Mouse (Mus musculus): ENCODE measurements around the gene 9330182L06Rik. TPM values are rescaled to one million over a fixed set of nuclear protein-coding genes. Genes with fewer than 3 reads are reported as not detected.
A peak's percentile ranks its signal among the peaks of the same experiment; 100 is the strongest.

The 9330182L06Rik gene
- polyA plus RNA-seq, 1 experiment from 2014 or later = 2.0 TPM

DNA sequence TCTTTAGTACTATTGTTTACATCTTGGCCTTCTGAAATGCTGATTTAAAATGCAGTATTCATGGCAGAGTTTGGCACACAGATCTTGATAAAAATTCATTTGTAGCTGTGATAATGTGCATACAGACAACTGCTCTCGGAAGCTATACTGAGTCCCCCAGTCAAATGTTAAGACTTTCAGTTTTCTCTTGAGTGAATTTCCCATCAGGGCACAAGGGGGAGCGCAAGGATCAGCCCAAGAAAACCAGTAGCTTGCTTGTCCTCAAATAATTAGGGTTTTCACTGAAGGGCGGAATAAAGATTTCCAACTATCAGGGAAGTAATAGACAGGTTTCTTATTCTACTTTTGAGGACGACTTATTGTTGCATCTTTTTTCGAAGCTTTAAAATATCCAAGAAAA, 183.7 kb downstream of the 9330182L06Rik start:
- 73% methylated on average over 5 of the region's 5 CpGs for WGBS
- H3K4me1 ChIP-seq = no peaks in the 10 kb centered on the region
- no peak overlapping the region for H3K4me3 ChIP-seq
- H3K27me3 ChIP-seq (replicated peaks; ENCODE audit: low read depth, poor library complexity, severe bottlenecking) = no peaks in the 10 kb centered on the region
- no peak for DNase-seq (ENCODE audit: low spot score)
- no peaks in the 10 kb centered on the region for H3K9me3 ChIP-seq
- no peak overlapping the region for H3K27ac ChIP-seq (replicated peaks)
- H3K36me3 ChIP-seq (replicated peaks) = no peaks in the 10 kb centered on the region

DNA sequence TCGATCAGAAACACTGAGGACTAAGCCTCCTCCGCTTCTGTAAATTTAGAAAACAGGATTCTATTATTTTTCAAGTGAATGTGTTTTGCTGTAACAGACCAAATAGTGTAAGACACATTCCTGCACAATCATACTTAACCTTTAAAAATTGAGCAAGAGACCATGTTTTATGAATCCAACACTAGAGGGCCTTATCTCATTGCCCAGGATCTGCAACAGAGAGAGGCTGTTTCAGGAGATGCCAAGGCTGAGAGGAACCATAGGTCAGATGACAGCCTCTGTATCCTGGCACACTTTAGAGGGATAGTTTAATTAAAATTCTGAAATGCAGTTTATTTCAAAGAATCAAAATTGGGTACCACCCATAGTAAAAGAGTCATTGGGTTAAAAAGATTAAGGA, 187.4 kb downstream of the 9330182L06Rik start:
- Histone ChIP-seq H3K36me3 (replicated peaks) (no peaks in the 10 kb centered on the region), H3K27ac (replicated peaks) (no peak overlapping the region), H3K9me3 (no peaks in the 10 kb centered on the region), H3K4me3 (no peak overlapping the region), H3K4me1 (no peaks in the 10 kb centered on the region), H3K27me3 (replicated peaks; ENCODE audit: low read depth, poor library complexity, severe bottlenecking) (no peaks in the 10 kb centered on the region)
- WGBS = 90% methylated on average over 2 of the region's 2 CpGs
- no peak for DNase-seq (ENCODE audit: low spot score)

DNA sequence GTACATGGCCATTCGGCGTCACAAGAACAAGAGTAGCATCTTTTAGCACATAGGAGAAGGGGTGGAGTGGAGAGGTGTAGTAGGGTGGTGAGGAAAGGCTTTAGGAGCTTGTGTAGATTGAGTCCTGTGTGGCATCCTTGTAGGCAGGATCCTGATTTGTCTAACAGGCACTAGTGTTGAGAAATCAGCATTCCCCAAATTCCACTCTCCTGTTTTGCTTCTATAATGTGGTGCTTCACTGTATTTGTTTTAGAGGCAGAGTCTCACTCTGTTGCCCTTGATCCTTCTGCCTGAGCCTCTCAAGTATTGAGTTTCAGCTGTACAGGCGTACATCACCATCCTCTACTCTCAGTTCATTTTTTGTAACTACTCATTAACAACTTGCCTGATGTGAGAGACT, 211.7 kb downstream of the 9330182L06Rik start:
- WGBS = 77% methylated on average over 3 of the region's 3 CpGs
- Histone ChIP-seq H3K36me3 (replicated peaks) (no peaks in the 10 kb centered on the region), H3K4me1 (no peaks in the 10 kb centered on the region), H3K9me3 (no peaks in the 10 kb centered on the region), H3K27ac (replicated peaks) (no peak overlapping the region), H3K4me3 (no peak overlapping the region), H3K27me3 (replicated peaks; ENCODE audit: low read depth, poor library complexity, severe bottlenecking) (no peaks in the 10 kb centered on the region)
- no peak for DNase-seq (ENCODE audit: low spot score)

DNA sequence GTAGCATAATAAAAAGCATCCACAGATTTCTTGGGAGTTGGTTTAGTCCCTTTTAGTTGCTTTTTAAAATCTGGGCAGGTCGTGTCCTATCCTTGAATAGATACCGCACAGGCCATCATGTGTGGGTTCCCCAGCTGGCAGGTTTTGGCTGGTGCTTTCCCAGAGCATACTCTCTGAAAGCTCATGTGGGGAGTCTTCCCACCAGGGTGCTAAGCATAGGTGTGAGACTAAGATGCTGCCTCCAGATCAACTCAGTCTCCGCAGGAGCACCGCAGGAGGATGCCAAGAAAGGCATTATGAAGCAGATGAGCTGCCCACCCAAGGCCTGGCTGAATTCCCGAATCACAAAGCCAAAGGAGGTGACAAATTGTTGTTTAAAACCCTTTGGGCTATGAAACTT, 229.5 kb downstream of the 9330182L06Rik start:
- no peaks in the 10 kb centered on the region for H3K4me1 ChIP-seq
- no peaks in the 10 kb centered on the region for H3K9me3 ChIP-seq
- WGBS = 25% methylated on average over 5 of the region's 5 CpGs
- no peak overlapping the region for H3K27ac ChIP-seq (replicated peaks)
- no peaks in the 10 kb centered on the region for H3K36me3 ChIP-seq (replicated peaks)
- no peak for DNase-seq (ENCODE audit: low spot score)
- no peak overlapping the region for H3K4me3 ChIP-seq
- no peaks in the 10 kb centered on the region for H3K27me3 ChIP-seq (replicated peaks; ENCODE audit: low read depth, poor library complexity, severe bottlenecking)

DNA sequence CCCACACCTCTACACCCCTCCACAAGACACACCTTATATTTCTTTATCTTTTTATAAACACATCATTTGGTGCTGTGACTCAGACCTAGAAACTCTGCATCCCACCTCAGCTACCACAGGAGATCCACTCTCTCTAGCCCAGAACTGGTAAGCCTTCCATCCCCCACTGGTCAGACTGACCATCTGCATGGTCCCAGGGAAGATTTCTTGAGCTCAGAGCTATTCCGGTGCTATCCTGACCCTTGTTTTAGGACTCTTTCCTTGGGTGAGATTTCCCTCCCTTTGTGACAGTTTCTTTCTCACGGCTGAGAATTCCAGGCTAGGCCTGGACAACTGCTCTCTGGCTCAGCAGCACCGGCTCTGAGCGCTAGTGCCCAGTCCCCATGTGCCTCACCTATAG, 231.3 kb downstream of the 9330182L06Rik start:
- DNase-seq (ENCODE audit: low spot score) = no peak
- no peaks in the 10 kb centered on the region for H3K4me1 ChIP-seq
- no peak overlapping the region for H3K27ac ChIP-seq (replicated peaks)
- 66% methylated on average over 4 of the region's 4 CpGs for WGBS
- no peaks in the 10 kb centered on the region for H3K9me3 ChIP-seq
- H3K4me3 ChIP-seq = no peak overlapping the region
- no peaks in the 10 kb centered on the region for H3K36me3 ChIP-seq (replicated peaks)
- no peaks in the 10 kb centered on the region for H3K27me3 ChIP-seq (replicated peaks; ENCODE audit: low read depth, poor library complexity, severe bottlenecking)

DNA sequence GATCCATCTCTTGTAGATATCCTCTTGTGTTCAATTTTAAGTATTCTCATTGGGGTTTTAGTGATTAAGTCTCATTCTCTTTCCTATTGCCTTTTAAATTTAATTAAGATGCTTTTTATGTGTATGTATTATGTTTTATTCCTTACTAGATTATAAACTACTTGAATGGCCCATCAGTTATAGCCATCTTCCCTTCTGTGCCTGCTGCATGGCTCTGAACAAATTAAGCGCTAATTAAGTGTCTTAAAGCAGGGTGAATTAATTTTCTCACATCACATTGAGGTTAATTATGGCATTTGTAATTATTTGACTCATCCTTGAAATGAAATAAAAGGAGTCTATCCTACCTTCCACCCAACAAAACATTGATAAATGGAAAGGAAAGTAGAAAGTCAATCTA, 245.1 kb downstream of the 9330182L06Rik start:
- no peak overlapping the region for H3K27ac ChIP-seq (replicated peaks)
- H3K27me3 ChIP-seq (replicated peaks; ENCODE audit: low read depth, poor library complexity, severe bottlenecking) = no peaks in the 10 kb centered on the region
- no peaks in the 10 kb centered on the region for H3K9me3 ChIP-seq
- WGBS = 93% methylated on average over 1 of the region's 1 CpGs
- no peak for DNase-seq (ENCODE audit: low spot score)
- no peak overlapping the region for H3K4me3 ChIP-seq
- H3K36me3 ChIP-seq (replicated peaks) = no peaks in the 10 kb centered on the region
- no peaks in the 10 kb centered on the region for H3K4me1 ChIP-seq

DNA sequence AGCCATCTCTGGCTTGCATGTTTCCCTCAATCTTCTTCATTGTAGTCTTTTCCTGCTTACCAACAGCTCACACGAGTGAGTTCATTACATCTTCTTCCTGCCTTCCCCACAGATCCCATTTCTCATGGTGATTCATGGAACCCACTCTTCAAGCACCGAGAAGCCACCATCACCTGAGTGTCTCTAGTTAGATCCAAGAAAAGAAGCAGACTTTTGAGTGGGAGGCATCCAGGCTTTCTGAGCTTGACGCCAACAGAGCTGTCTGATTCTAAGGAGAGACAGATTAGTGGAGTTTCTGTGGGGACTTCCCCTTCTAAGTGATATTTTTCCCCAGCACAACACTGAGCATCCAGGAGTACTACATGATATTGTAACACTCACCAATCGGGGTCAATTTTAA, 259.6 kb downstream of the 9330182L06Rik start:
- Histone ChIP-seq H3K9me3 (no peaks in the 10 kb centered on the region), H3K4me3 (no peak overlapping the region), H3K36me3 (replicated peaks) (no peaks in the 10 kb centered on the region), H3K27ac (replicated peaks) (no peak overlapping the region), H3K4me1 (no peaks in the 10 kb centered on the region), H3K27me3 (replicated peaks; ENCODE audit: low read depth, poor library complexity, severe bottlenecking) (no peaks in the 10 kb centered on the region)
- WGBS = 84% methylated on average over 4 of the region's 4 CpGs
- no peak for DNase-seq (ENCODE audit: low spot score)

MicroRNAs within 50 kb of the gene (microRNA counts, 519-probe panel; counts per million panel counts)
- microRNA mmu-miR-879 = 188 counts per million, percentile 57 among the panel's probes with 10 or more counts

Small RNA genes within 50 kb of the gene (microRNA-seq; reads per million reads assigned to microRNA genes)
- gene Mir879 = 2.4 reads per million

Other genes starting within 250 kb of the 9330182L06Rik start
- 19.3 and 19.9 TPM in 2 replicates for gene Tmem243, start 165.4 kb upstream of the 9330182L06Rik start, polyA plus RNA-seq (2016; fragmentation: Nextera tagmentation; extraction: Ambion mirVana)
- gene Dmtf1, start 104.3 kb upstream of the 9330182L06Rik start, polyA plus RNA-seq (2016; fragmentation: Nextera tagmentation; extraction: Ambion mirVana) = 52.1 and 60.2 TPM in 2 replicates